Mouse (Mus musculus) granulocyte monocyte progenitor cell, adult 5-6 weeks (primary cell): ENCODE results near the gene Maml3. TPM values are rescaled to one million over a fixed set of nuclear protein-coding genes. Genes with fewer than 3 reads are reported as not detected.

Source experiments
- ATAC-seq: replicated peaks from 2 replicates; pipeline ENCODE4 v1.8.0; 2016; ENCODE audit warnings: mild to moderate bottlenecking, moderate TSS enrichment, inconsistent platforms; ENCODE audit not compliant: poor library complexity, severe bottlenecking
- total RNA-seq, 2 experiments: library from RNA; stranded (forward) in 1 of 2; stranded (reverse) in 1 of 2; fragments of 200-712, 200-1000 nt in 1 of 2; fragments of >200 nt in 1 of 2; fragmentation: Nextera tagmentation in 1 of 2; gene quantifications; 2 replicates each; pipeline ENCODE4 v1.2.3; 2014 to 2017

The Maml3 gene
- total RNA-seq, 2 experiments from 2014 or later = 4.9 to 12.3 TPM

GRCm38 (mm10) chr3:51697931-51698330 is 406.9 kb downstream of the Maml3 start:
- ATAC-seq = peak; percentile 72

- ATAC-seq = no peak
Measured at GRCm38 (mm10) chr3:51695713-51696112, 409.2 kb downstream of the Maml3 start.

DNA sequence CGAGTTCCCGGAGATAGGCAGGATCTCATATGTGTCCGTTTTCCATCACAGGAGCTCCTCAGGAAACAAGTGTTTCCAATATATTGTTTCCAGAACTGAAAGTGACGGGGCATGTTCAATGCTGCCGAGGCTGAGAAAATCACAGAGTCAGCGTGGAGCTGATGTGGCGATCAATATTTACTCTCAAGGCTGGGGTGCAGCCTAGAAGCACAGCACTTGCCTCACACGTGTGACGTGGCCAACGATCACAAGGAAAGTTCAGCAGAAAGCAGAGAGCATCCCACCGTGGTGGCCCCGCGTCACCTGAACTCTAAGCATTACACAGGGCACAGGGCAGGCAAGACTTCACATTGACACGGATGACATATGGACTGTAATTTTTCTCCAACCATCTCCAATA is 410.3 kb downstream of the Maml3 start:
- ATAC-seq = no peak

- ATAC-seq = no peak
Measured at GRCm38 (mm10) chr3:51693196-51693595, 411.7 kb downstream of the Maml3 start.

DNA sequence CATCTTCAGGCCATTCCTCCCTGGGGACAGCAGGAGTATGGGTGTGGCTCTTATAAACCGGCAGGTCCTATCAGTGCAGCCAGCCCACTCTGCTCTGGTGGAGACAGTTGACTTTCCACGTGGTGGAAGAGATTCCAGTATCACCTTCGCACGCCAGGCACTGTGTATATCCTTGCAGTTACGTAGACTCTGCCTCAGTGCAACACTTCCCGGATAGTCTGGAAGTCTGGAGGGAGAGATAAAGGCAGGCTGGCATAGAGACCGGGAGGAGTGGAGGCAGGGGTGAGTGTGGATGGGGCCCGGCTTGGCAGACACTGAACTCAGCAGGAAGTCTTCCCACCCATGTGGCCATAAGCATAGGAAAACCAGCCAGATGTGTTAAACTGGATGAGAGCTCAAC is 416.2 kb downstream of the Maml3 start:
- no peak for ATAC-seq

DNA sequence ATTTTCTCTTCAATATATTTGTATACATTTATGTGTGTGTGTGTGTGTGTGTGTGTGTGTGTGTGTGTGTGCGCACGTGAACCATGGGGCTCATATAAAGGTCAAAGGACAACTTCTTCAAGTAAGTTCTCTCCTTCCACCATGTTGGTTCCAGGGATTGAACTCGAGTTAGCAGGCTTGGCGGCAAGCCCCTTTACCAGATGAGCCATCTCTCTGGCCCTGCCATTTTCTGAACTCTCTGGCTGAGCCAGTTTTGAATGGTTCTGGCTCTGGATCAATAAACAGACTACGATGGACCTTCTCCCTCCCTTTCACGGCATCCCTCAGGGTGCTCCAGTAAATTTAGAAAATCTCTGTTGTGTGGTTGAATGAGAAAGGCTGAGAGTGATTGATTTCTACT is 418.1 kb downstream of the Maml3 start:
- ATAC-seq = no peak

GRCm38 (mm10) chr3:51686316-51686715 is 418.6 kb downstream of the Maml3 start:
- ATAC-seq = no peak

- no peak for ATAC-seq
Measured at GRCm38 (mm10) chr3:51685539-51685938, 419.3 kb downstream of the Maml3 start.

- no peak for ATAC-seq
Measured at GRCm38 (mm10) chr3:51674963-51675362, 429.9 kb downstream of the Maml3 start.

GRCm38 (mm10) chr3:51673408-51674086 is 431.3 kb downstream of the Maml3 start:
- peak; percentile 60 for ATAC-seq

- no peak for ATAC-seq
Measured at GRCm38 (mm10) chr3:51672631-51673030, 432.2 kb downstream of the Maml3 start.

- no peak for ATAC-seq
Measured at GRCm38 (mm10) chr3:51671071-51671469, 433.8 kb downstream of the Maml3 start.

GRCm38 (mm10) chr3:51670414-51671070 is 434.3 kb downstream of the Maml3 start:
- peak; percentile 30; the same call in 1 of the 2 replicates for ATAC-seq

DNA sequence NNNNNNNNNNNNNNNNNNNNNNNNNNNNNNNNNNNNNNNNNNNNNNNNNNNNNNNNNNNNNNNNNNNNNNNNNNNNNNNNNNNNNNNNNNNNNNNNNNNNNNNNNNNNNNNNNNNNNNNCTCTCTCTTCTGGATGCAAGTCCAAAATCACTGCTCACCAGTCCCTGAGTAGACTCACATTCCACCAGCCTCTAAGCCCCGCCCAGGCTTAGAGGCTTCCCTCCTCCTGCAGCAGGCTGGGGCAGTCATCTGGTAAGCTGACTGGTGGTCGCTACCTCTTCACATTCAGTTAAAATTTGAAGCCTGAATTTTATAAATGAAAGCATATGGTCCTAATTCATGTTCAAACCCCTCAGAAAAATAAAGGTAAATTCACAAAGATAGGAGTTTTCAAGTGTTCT is 436.3 kb downstream of the Maml3 start:
- no peak for ATAC-seq

DNA sequence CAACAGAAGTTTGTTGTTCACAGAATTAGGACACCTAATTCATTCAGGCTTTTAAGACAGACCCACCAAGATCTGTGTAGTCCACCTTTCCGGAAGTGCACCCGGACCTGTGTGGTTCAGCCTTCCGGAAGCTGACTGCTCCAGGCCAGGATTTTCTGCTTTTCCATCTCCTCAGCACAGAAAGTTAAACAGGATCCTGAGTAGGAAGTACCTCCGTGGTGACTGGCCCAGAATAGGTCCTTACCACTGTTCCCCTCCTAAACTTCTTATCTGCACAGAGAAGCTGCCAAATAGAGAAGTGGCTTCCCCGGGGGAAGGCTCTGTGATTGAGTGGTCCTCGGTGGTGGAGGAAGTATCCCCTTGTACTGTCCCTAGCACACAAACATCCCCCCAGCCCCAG is 442.3 kb downstream of the Maml3 start:
- peak; percentile 72 for ATAC-seq

DNA sequence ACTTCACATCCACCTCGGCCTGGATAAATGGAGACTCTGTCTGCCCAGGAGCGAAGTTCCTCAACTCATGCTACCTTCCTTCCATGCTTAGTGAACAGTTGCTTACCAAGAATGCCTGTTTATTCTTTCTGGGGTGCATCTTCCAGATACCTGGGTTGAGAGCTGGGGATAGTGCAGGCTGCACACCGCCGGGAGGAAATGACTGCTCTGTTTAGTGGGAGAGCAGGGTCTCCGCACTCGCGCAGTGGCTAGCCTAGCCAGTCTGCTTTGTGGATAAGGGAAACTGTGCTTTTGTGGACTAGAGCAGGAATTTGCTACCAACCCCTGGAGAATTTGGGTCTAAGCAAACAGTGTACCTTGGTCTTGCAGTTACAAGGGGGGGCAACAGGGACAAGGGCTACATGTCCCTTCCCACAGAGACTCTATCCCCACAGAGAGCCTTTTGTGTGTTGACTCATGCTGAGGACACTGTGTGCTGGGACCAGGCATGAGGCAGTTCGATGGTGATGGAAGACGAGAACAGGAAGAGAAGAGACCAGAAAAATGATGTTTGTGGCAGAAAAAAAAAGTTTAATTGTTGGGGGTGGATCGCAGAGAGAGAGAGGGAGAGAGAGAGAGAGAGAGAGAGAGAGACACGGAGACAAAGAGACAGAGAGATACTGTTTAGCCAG is 442.9 kb downstream of the Maml3 start:
- ATAC-seq = no peak

DNA sequence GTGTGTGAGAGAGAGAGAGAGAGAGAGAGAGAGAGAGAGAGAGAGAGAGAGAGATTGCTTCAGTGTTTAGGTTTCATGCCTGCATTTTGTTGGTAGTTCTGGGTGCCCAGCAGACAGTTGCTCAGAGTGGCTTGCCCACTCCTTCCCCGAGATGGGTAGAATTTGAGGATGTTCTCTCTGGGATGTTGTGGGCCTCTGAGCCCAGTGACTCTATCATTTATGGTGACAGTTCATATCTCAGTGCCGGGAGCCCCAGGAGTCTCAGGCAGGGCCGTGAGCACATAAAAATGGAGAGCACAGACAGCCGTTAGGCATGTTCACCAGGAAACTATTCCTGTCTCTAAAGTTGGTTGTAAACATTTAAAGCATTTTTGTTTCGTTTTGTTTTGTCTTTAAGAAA is 443.5 kb downstream of the Maml3 start:
- ATAC-seq = no peak

DNA sequence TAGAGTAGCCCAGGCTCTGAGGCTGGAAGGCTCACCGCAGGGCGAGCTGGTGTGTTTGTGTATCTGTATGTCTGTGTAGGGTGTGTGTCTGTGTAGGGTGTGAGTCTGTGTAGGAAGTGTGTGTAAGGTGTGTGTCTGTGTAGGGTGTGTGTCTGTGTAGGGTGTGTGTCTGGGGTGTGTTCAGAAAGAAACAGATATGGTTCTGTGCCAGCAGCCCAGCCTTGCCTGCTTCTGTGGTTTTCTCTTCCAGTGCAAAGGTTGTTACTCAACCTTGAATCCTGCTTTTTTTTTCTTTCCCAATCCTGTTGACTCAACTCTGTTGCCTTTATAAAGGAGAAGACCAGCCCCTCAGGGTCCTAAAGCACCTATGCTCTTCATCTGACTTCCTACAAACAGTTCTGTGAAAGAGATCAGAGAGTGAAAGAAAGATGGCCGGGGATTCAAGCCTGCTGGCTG is 444.0 kb downstream of the Maml3 start:
- ATAC-seq = peak; percentile 52

DNA sequence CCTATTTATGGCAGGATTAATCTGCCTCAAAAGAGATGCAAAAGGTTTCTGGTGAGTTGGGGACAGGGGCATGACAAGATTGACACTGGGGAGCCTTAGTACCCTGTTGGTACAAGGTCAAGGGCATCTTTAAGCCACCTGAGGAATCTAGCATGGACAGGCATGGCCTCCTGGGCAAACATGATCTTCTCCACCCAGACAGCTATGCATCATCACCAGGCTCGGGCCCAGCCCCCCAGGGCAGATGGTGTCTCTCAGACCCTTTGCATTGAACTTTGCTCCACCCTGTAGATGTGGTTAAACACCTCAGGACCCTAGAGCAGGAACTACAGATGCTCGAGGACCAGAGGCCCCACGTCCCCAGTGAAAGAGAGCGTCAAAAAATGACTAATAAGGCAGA is 444.8 kb downstream of the Maml3 start, which contains the start of gene Mgst2:
Gene Mgst2 (plus strand): TSS at position 301 of the 400 bp plus-strand sequence.
- no peak for ATAC-seq

GRCm38 (mm10) chr3:51659415-51659814 is 445.5 kb downstream of the Maml3 start:
- ATAC-seq = no peak

- ATAC-seq = peak; percentile 45
Measured at GRCm38 (mm10) chr3:51654303-51655055, 450.4 kb downstream of the Maml3 start.
